Mouse (Mus musculus): ENCODE data around the gene Kcnj10. TPM values are rescaled to one million over a fixed set of nuclear protein-coding genes. Genes with fewer than 3 reads are reported as not detected.

Gene Kcnj10
- polyA plus RNA-seq, 1 experiment = 3.9 TPM

DNA sequence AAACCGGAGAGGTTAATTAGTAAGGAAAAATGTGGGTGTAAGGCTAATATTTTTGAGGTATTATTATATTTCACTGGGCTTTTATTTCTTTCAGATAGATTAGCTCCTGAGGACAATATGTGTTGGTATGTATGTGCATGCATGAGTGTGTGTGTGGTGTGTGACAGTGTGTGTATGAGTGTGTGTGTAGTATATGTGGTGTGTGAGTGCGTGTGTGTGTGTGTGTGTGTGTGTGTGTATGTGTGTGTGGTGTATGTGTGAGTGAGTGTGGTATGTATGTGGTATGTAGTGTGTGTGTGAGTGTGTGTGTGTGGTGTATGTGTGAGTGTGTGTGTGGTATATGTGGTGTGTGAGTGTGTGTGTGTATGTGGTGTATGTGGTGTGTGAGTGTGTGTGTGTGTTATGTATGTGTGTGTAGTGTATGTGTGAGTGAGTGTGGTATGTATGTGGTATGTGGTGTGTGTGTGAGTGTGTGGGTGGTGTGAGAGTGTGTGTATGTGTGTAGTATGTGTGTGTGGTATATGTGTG, 51.7 kb downstream of the Kcnj10 start:
- DNase-seq = no peak
- Histone ChIP-seq H3K4me3 (ENCODE audit: control insufficient read depth, insufficient read depth, low read length) (no peak overlapping the region), H3K27me3 (ENCODE audit: control insufficient read depth, insufficient read depth, low read length) (no peaks in the 10 kb centered on the region), H3K4me1 (replicated peaks; ENCODE audit: control insufficient read depth, insufficient read depth, low read length) (peaks cover 2% of the 10 kb centered on the region; the same call in 1 of the 2 replicates), H3K27ac (ENCODE audit: control insufficient read depth, insufficient read depth, low read length) (no peak overlapping the region), H3K36me3 (ENCODE audit: control insufficient read depth, insufficient read depth, low read length) (no peaks in the 10 kb centered on the region)
- 100% methylated on average over 2 of the region's 2 CpGs for WGBS
- TF ChIP-seq POLR2A (IDR thresholded peaks at IDR 0.05; ENCODE audit: control insufficient read depth, extremely low read depth, insufficient read depth, low read length, poor library complexity) (no peak), CTCF (IDR thresholded peaks at IDR 0.05; ENCODE audit: borderline replicate concordance, control insufficient read depth, extremely low read depth, insufficient read depth, low read length, poor library complexity) (no peak)

DNA sequence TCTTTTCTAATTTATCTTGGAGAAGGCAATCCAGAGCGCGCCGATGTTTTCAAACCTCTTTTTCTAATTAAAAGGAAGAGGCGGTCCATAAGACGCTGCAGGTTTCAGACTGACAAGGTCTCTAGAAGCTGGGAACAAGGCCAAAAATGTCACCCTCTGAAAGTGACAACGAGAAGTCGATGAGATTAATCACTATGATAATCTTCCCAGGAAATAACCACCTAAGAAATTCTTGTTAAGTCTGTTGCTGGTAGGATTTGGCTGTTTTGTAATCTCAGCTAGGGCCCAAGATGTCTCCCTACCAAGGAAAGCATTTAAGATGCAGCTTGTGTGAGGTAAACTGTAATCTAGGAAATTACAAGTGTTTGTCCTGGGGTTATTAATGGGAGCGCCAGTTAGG, 52.7 kb downstream of the Kcnj10 start:
- WGBS = 48% methylated on average over 8 of the region's 8 CpGs
- no peak for DNase-seq
- no peak overlapping the region for H3K4me3 ChIP-seq (ENCODE audit: control insufficient read depth, insufficient read depth, low read length)
- TF ChIP-seq POLR2A (IDR thresholded peaks at IDR 0.05; ENCODE audit: control insufficient read depth, extremely low read depth, insufficient read depth, low read length, poor library complexity) = no peak
- no peak for TF ChIP-seq CTCF (IDR thresholded peaks at IDR 0.05; ENCODE audit: borderline replicate concordance, control insufficient read depth, extremely low read depth, insufficient read depth, low read length, poor library complexity)
- H3K36me3 ChIP-seq (ENCODE audit: control insufficient read depth, insufficient read depth, low read length) = no peaks in the 10 kb centered on the region
- peaks cover 2% of the 10 kb centered on the region; the same call in 1 of the 2 replicates for H3K4me1 ChIP-seq (replicated peaks; ENCODE audit: control insufficient read depth, insufficient read depth, low read length)
- no peaks in the 10 kb centered on the region for H3K27me3 ChIP-seq (ENCODE audit: control insufficient read depth, insufficient read depth, low read length)
- H3K27ac ChIP-seq (ENCODE audit: control insufficient read depth, insufficient read depth, low read length) = no peak overlapping the region

DNA sequence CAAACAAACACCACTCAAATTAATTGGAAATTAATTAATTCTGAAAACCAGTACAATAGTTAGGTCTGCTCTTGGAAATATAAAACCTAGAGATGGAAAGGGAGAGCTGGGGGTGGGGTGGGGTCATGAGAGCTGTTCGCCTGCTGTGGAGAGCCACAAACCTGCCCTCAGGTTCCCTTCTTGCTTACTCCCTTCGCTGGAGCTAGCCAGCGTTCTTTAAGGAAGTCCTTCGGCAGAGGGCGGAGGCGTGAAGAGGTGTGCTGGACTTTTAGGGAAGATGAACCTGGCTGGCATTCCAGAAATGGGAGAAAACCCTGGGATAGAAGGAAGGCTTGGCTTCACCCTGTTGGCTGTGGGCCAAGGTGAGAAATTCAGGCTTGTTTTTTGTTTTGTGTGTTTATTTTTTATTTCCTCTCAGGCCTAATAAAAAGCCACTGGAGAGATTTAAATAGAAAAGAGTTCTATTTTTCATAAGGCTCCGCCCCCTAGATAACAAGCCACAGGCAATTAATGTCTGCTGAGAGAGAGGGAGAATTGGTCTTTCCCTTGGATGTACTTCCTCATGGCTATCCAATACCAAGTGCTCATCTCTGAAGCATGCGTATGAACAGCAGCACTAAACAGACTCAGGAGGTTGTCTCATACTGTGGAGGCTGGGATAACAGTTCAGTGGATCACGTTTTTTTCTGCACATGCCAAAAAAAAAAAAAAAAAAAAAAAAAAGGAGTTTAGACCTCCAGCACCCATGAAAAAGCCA, 56.2 kb downstream of the Kcnj10 start:
- 68% methylated on average over 9 of the region's 9 CpGs for WGBS
- no peak overlapping the region for H3K27ac ChIP-seq (ENCODE audit: control insufficient read depth, insufficient read depth, low read length)
- no peaks in the 10 kb centered on the region for H3K27me3 ChIP-seq (ENCODE audit: control insufficient read depth, insufficient read depth, low read length)
- H3K4me3 ChIP-seq (ENCODE audit: control insufficient read depth, insufficient read depth, low read length) = no peak overlapping the region
- H3K4me1 ChIP-seq (replicated peaks; ENCODE audit: control insufficient read depth, insufficient read depth, low read length) = no peaks in the 10 kb centered on the region
- TF ChIP-seq CTCF (IDR thresholded peaks at IDR 0.05; ENCODE audit: borderline replicate concordance, control insufficient read depth, extremely low read depth, insufficient read depth, low read length, poor library complexity) = no peak
- TF ChIP-seq POLR2A (IDR thresholded peaks at IDR 0.05; ENCODE audit: control insufficient read depth, extremely low read depth, insufficient read depth, low read length, poor library complexity) = no peak
- no peaks in the 10 kb centered on the region for H3K36me3 ChIP-seq (ENCODE audit: control insufficient read depth, insufficient read depth, low read length)
- no peak for DNase-seq

DNA sequence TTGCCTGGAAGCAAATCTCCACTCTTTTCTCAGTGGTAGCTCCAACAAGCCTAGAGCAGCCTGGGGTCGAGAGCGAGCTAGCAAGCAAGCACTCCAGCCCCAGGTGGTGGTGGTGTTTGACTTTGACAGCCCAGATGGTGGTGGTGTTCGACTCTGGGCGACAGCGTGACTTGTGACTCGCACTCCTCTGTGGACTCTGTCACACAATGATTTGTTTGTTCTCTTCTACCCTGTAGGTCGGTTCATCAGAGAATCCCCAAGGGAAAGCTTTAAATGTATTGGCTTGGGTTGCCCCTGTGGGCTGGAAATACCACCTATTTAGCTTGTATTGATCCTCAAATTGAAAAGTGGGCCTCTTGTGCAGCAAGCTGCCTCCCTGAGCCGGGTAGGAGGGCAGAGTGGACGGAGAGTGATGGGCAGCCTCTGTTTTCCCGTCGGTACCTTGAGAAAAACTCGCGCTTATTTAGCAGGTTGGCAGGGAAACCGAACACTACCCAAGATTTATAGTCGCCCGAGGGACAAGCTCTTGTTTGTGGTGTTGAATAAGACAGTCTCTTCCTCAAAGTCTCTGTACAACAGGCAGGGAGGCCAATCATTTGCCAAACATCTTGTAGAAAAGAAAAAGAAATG, 65.2 kb downstream of the Kcnj10 start:
- no peaks in the 10 kb centered on the region for H3K4me1 ChIP-seq (replicated peaks; ENCODE audit: control insufficient read depth, insufficient read depth, low read length)
- DNase-seq = no peak
- H3K4me3 ChIP-seq (ENCODE audit: control insufficient read depth, insufficient read depth, low read length) = no peak overlapping the region
- WGBS = 75% methylated on average over 16 of the region's 16 CpGs
- no peaks in the 10 kb centered on the region for H3K36me3 ChIP-seq (ENCODE audit: control insufficient read depth, insufficient read depth, low read length)
- H3K27me3 ChIP-seq (ENCODE audit: control insufficient read depth, insufficient read depth, low read length) = no peaks in the 10 kb centered on the region
- TF ChIP-seq POLR2A (IDR thresholded peaks at IDR 0.05; ENCODE audit: control insufficient read depth, extremely low read depth, insufficient read depth, low read length, poor library complexity) = no peak
- TF ChIP-seq CTCF (IDR thresholded peaks at IDR 0.05; ENCODE audit: borderline replicate concordance, control insufficient read depth, extremely low read depth, insufficient read depth, low read length, poor library complexity) = no peak
- no peak overlapping the region for H3K27ac ChIP-seq (ENCODE audit: control insufficient read depth, insufficient read depth, low read length)

DNA sequence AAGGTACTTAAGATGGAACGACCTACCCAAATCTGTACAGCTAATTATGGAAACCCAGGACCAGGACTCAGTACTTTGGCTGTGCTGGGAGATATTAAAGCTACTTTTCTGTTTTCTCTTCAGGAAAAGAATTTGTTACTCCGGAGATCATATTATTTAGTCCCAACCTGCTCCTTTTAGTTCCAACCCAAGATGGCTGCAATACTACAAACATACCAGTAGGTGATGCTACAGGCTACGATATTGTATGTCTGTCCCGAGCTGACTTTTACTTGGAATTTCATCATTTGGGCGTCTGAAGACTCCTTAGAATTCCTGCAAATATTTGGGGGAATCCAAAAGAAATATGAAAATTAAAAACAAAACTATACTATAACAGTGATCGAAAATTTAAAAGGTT, 68.0 kb downstream of the Kcnj10 start:
- 5% methylated on average over 6 of the region's 6 CpGs for WGBS

DNA sequence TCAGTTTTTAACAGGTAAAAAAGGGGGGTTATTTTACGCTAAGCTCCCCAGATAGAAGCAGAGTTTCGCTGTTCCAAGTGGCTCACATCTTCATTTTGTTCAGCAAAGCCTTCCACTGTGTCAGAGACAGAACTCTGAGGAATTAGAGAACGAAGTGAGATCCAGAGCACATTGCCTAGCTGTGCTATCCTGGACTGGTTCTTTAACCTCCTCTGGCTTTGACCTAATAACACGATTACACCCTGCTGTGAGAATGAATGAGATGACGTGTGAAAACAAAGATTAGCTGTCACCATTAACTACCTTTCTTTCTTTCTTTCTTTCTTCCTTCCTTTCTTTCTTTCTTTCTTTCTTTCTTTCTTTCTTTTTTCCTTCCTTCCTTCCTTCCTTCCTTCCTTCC, 68.4 kb downstream of the Kcnj10 start:
- Histone ChIP-seq H3K4me1 (replicated peaks; ENCODE audit: control insufficient read depth, insufficient read depth, low read length) (no peaks in the 10 kb centered on the region), H3K27ac (ENCODE audit: control insufficient read depth, insufficient read depth, low read length) (no peak overlapping the region), H3K36me3 (ENCODE audit: control insufficient read depth, insufficient read depth, low read length) (no peaks in the 10 kb centered on the region), H3K4me3 (ENCODE audit: control insufficient read depth, insufficient read depth, low read length) (no peak overlapping the region), H3K27me3 (ENCODE audit: control insufficient read depth, insufficient read depth, low read length) (no peaks in the 10 kb centered on the region)
- no peak for TF ChIP-seq POLR2A (IDR thresholded peaks at IDR 0.05; ENCODE audit: control insufficient read depth, extremely low read depth, insufficient read depth, low read length, poor library complexity)
- TF ChIP-seq CTCF (IDR thresholded peaks at IDR 0.05; ENCODE audit: borderline replicate concordance, control insufficient read depth, extremely low read depth, insufficient read depth, low read length, poor library complexity) = no peak
- DNase-seq = no peak
- WGBS = 14% methylated on average over 5 of the region's 5 CpGs

More for the DNA sequence above, 68.0 kb downstream of the Kcnj10 start:
- DNase-seq = no peak
- Histone ChIP-seq H3K4me1 (replicated peaks; ENCODE audit: control insufficient read depth, insufficient read depth, low read length) (no peaks in the 10 kb centered on the region), H3K27ac (ENCODE audit: control insufficient read depth, insufficient read depth, low read length) (no peak overlapping the region), H3K27me3 (ENCODE audit: control insufficient read depth, insufficient read depth, low read length) (no peaks in the 10 kb centered on the region), H3K4me3 (ENCODE audit: control insufficient read depth, insufficient read depth, low read length) (no peak overlapping the region), H3K36me3 (ENCODE audit: control insufficient read depth, insufficient read depth, low read length) (no peaks in the 10 kb centered on the region)
- no peak for TF ChIP-seq CTCF (IDR thresholded peaks at IDR 0.05; ENCODE audit: borderline replicate concordance, control insufficient read depth, extremely low read depth, insufficient read depth, low read length, poor library complexity)
- no peak for TF ChIP-seq POLR2A (IDR thresholded peaks at IDR 0.05; ENCODE audit: control insufficient read depth, extremely low read depth, insufficient read depth, low read length, poor library complexity)
